Mouse (Mus musculus) G1E (cell line): ENCODE data around the gene Krtap4-1. TPM values are rescaled to one million over a fixed set of nuclear protein-coding genes. Genes with fewer than 3 reads are reported as not detected.

Experiments used
- ATAC-seq: 2 replicates; pipeline ENCODE4 v1.8.0; 2016; ENCODE audit warnings: mild to moderate bottlenecking; ENCODE audit not compliant: insufficient number of reproducible peaks, poor library complexity, low FRiP score, severe bottlenecking; ENCODE audit errors: extremely low read depth
- DNase-seq: peaks from one replicate; pipeline ENCODE4 v3.0.0; 2012; ENCODE audit warnings: low spot score
- H3K27me3 ChIP-seq: 2 replicates; pipeline ENCODE4 v1.6.1; 2012; ENCODE audit warnings: mild to moderate bottlenecking, low read length, inconsistent platforms; ENCODE audit not compliant: insufficient read depth
- H3K36me3 ChIP-seq: replicated peaks from 2 replicates; pipeline ENCODE3; 2012; ENCODE audit warnings: mild to moderate bottlenecking, inconsistent platforms
- H3K4me1 ChIP-seq: 2 replicates; pipeline ENCODE4 v1.6.1; 2012; ENCODE audit warnings: low read depth, low read length, inconsistent platforms, mixed read lengths; ENCODE audit not compliant: insufficient read depth
- H3K4me3 ChIP-seq: 2 replicates; pipeline ENCODE4 v1.5.1; 2012; ENCODE audit warnings: low read depth, mild to moderate bottlenecking, inconsistent platforms, low read length, moderate library complexity, mixed read lengths
- H3K9me3 ChIP-seq: replicated peaks from 2 replicates; pipeline ENCODE4 v1.6.1; 2012; ENCODE audit warnings: inconsistent platforms
- CTCF ChIP-seq: IDR thresholded peaks from 2 replicates; pipeline ENCODE4 v1.5.1; 2012; ENCODE audit warnings: low read depth, low read length, inconsistent platforms, mixed read lengths
- GATA1 ChIP-seq: IDR thresholded peaks from 2 replicates; pipeline ENCODE4 v1.6.1; 2012; ENCODE audit warnings: borderline replicate concordance, low read length, inconsistent platforms, mixed read lengths
- GATA2 ChIP-seq: IDR thresholded peaks from 2 replicates; pipeline ENCODE4 v1.6.1; 2012; ENCODE audit warnings: low read depth, low read length, inconsistent platforms, borderline replicate concordance
- POLR2AphosphoS5 ChIP-seq: IDR thresholded peaks from 2 replicates; pipeline ENCODE4 v1.6.1; 2012; ENCODE audit warnings: low read depth, low read length, inconsistent platforms; ENCODE audit not compliant: insufficient replicate concordance
- TAL1 ChIP-seq: conservative IDR thresholded peaks from 2 replicates; pipeline ENCODE4 v1.6.1; 2012; ENCODE audit warnings: low read depth, low read length, inconsistent platforms, mixed read lengths
- polyA plus RNA-seq: library from polyadenylated mRNA; stranded (reverse); fragments of >175 nt; gene quantifications from 2 replicates; pipeline ENCODE4 v1.2.3, GENCODE M21; 2012
- total RNA-seq, 2 experiments: library from RNA; stranded (forward) in 1 of 2; stranded (reverse) in 1 of 2; fragments of 200-1000 nt in 1 of 2; fragments of >200 nt in 1 of 2; fragmentation: Nextera tagmentation in 1 of 2; gene quantifications; 2 replicates each; pipeline ENCODE4 v1.2.3; 2014 to 2017

Krtap4-1 gene
- total and polyA plus RNA-seq, 3 experiments: not detected

GRCm38 (mm10) chr11:99590981-99591380 lies 37.1 kb downstream of the Krtap4-1 start, which contains the start of gene Krtap1-3:
TSS of gene Krtap1-3 (minus strand) at chr11:99591339.
- Histone ChIP-seq H3K4me3 (no peak within 1 kb of the TSS), H3K9me3 (peaks cover 11% of the 10 kb centered on the region), H3K36me3 (no peaks in the 10 kb centered on the region), H3K27me3 (no peaks in the 10 kb centered on the region), H3K4me1 (no peaks in the 10 kb centered on the region)
- TF ChIP-seq GATA1 (no peak), CTCF (no peak), POLR2AphosphoS5 (no peak), TAL1 (no peak), GATA2 (no peak)
- ATAC-seq (no peak), DNase-seq (no peak)

DNA sequence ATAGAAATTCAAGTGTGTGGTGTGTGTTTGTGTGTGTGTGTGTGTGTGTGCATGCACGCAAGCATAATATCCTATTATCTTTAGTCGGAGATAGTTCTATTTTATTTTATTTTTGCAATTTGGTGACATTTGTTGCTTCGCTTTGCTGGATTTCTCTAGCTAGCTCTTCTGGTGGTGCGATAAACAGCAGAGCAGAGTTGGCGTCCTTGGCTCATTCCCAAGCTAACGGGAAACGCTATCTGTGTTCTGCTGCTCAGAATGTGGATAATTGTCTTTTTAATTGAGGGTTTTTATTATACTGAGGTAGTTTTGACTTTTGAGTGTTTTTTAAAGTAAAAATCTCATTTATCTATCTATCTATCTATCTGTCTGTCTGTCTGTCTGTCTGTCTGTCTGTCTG lies 42.9 kb downstream of the Krtap4-1 start:
- ATAC-seq (no peak), DNase-seq (no peak)
- Histone ChIP-seq H3K9me3 (peaks cover 11% of the 10 kb centered on the region), H3K4me1 (no peaks in the 10 kb centered on the region), H3K27me3 (no peaks in the 10 kb centered on the region), H3K36me3 (no peaks in the 10 kb centered on the region), H3K4me3 (no peak overlapping the region)
- TF ChIP-seq GATA1 (no peak), GATA2 (no peak), POLR2AphosphoS5 (no peak), CTCF (no peak), TAL1 (no peak)

DNA sequence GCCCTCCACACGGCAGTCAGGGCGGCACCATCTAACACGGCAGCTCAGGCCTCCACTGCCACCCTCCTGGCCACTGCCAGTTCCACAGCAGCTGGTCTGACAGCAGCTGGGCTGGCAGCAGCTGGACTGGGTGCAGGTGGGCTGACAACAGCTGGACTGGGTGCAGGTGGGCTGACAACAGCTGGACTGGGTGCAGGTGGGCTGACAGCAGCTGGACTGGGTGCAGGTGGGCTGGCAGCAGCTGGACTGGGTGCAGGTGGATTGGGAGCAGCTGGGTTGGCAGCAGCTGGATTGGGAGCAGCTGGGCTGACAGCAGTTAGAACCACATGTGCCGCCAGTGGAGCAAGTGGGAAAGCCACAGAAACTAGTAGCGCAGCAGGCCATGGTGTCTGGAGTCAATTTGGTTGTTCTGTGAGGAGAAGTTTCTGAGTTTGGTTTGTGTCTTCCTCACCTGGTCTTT lies 44.8 kb downstream of the Krtap4-1 start, which contains the start of gene Krtap1-4:
TSS of gene Krtap1-4 (minus strand) at position 410 of the 460 bp plus-strand sequence.
- no peaks in the 10 kb centered on the region for H3K27me3 ChIP-seq
- no peaks in the 10 kb centered on the region for H3K36me3 ChIP-seq
- H3K4me1 ChIP-seq: no peaks in the 10 kb centered on the region
- TF ChIP-seq GATA1 (no peak), TAL1 (no peak), CTCF (no peak), POLR2AphosphoS5 (no peak), GATA2 (no peak)
- peaks cover 11% of the 10 kb centered on the region for H3K9me3 ChIP-seq
- H3K4me3 ChIP-seq: no peak within 1 kb of the TSS
- no peak for DNase-seq
- no peak for ATAC-seq

- H3K27me3 ChIP-seq: no peaks in the 10 kb centered on the region
- H3K36me3 ChIP-seq: no peaks in the 10 kb centered on the region
- ATAC-seq: no peak
- no peaks in the 10 kb centered on the region for H3K4me1 ChIP-seq
- H3K4me3 ChIP-seq: no peak overlapping the region
- DNase-seq: no peak
- peaks cover 11% of the 10 kb centered on the region for H3K9me3 ChIP-seq
- no peak for TF ChIP-seq GATA1
- no peak for TF ChIP-seq TAL1
- TF ChIP-seq GATA2: no peak
- TF ChIP-seq CTCF: no peak
- TF ChIP-seq POLR2AphosphoS5: no peak
Measured at GRCm38 (mm10) chr11:99581564-99581963, 46.5 kb downstream of the Krtap4-1 start.

- ATAC-seq: no peak
- no peak for DNase-seq
- TF ChIP-seq TAL1: no peak
- no peak for TF ChIP-seq CTCF
- TF ChIP-seq GATA2: no peak
- no peak for TF ChIP-seq GATA1
- H3K4me1 ChIP-seq: no peaks in the 10 kb centered on the region
- H3K36me3 ChIP-seq: no peaks in the 10 kb centered on the region
- H3K4me3 ChIP-seq: no peak overlapping the region
- H3K27me3 ChIP-seq: no peaks in the 10 kb centered on the region
- peaks cover 11% of the 10 kb centered on the region for H3K9me3 ChIP-seq
Measured at GRCm38 (mm10) chr11:99581051-99581450, 47.0 kb downstream of the Krtap4-1 start.

DNA sequence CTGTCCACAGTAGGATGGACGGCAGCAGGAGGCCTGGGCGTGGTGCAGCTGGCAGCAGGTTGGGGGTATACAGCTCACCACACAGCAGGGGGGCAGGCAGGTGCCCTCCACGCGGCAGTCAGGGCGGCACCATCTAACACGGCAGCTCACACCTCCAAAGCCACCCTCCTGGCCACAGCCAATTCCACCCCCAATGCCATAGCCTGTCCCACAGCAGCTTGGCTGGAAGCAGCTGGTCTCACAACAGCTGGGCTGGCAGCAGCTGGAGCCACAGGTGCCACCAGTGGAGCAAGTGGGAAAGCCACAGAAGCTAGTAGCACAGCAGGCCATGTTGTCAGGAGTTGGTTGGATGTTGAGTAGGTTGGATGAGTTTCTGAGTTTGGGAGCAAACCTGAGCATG lies 47.4 kb downstream of the Krtap4-1 start, which contains the start of gene Krtap1-5:
TSS of gene Krtap1-5 (minus strand) at position 381 of the 400 bp plus-strand sequence.
- DNase-seq (no peak), ATAC-seq (no peak)
- no peaks in the 10 kb centered on the region for H3K27me3 ChIP-seq
- H3K4me1 ChIP-seq: no peaks in the 10 kb centered on the region
- H3K36me3 ChIP-seq: no peaks in the 10 kb centered on the region
- H3K9me3 ChIP-seq: peaks cover 11% of the 10 kb centered on the region
- H3K4me3 ChIP-seq: no peak within 1 kb of the TSS
- TF ChIP-seq GATA1 (no peak), POLR2AphosphoS5 (no peak), TAL1 (no peak), GATA2 (no peak), CTCF (no peak)

Other genes starting within 250 kb of the Krtap4-1 start
Only the 20 nearest of the 38 such genes appear.
- not detected in 2 replicates for gene Krt40, start 85.1 kb downstream of the Krtap4-1 start, total RNA-seq (2014; fragmentation: Nextera tagmentation)
- gene Krt40, start 85.1 kb downstream of the Krtap4-1 start, total RNA-seq (2017): 0.16 TPM in 1 of 2 replicates, not detected in the other
- not detected in 2 replicates for gene Krt40, start 85.1 kb downstream of the Krtap4-1 start, polyA plus RNA-seq
- gene Krtap3-3, start 77.4 kb downstream of the Krtap4-1 start, total RNA-seq (2014; fragmentation: Nextera tagmentation): not detected in 2 replicates
- not detected in 2 replicates for gene Krtap3-3, start 77.4 kb downstream of the Krtap4-1 start, total RNA-seq (2017)
- not detected in 2 replicates for gene Krtap3-3, start 77.4 kb downstream of the Krtap4-1 start, polyA plus RNA-seq
- gene Krtap3-2, start 71.4 kb downstream of the Krtap4-1 start, total RNA-seq (2014; fragmentation: Nextera tagmentation): not detected in 2 replicates
- gene Krtap3-2, start 71.4 kb downstream of the Krtap4-1 start, total RNA-seq (2017): 0.16 and 0.23 TPM in 2 replicates
- gene Krtap3-2, start 71.4 kb downstream of the Krtap4-1 start, polyA plus RNA-seq: not detected in 2 replicates
- not detected in 2 replicates for gene Gm11939, start 68.8 kb downstream of the Krtap4-1 start, total RNA-seq (2014; fragmentation: Nextera tagmentation)
- gene Gm11939, start 68.8 kb downstream of the Krtap4-1 start, total RNA-seq (2017): not detected in 2 replicates
- gene Gm11939, start 68.8 kb downstream of the Krtap4-1 start, polyA plus RNA-seq: not detected in 2 replicates
- gene Krtap3-1, start 61.6 kb downstream of the Krtap4-1 start, total RNA-seq (2014; fragmentation: Nextera tagmentation): not detected in 2 replicates
- gene Krtap3-1, start 61.6 kb downstream of the Krtap4-1 start, total RNA-seq (2017): not detected in 2 replicates
- not detected in 2 replicates for gene Krtap3-1, start 61.6 kb downstream of the Krtap4-1 start, polyA plus RNA-seq
- gene Krtap1-5, start 47.2 kb downstream of the Krtap4-1 start, total RNA-seq (2014; fragmentation: Nextera tagmentation): not detected in 2 replicates
- gene Krtap1-5, start 47.2 kb downstream of the Krtap4-1 start, total RNA-seq (2017): 0.11 and 0.12 TPM in 2 replicates
- not detected in 2 replicates for gene Krtap1-5, start 47.2 kb downstream of the Krtap4-1 start, polyA plus RNA-seq
- gene Krtap1-4, start 44.6 kb downstream of the Krtap4-1 start, total RNA-seq (2014; fragmentation: Nextera tagmentation): not detected in 2 replicates
- 0.41 TPM in 1 of 2 replicates, not detected in the other for gene Krtap1-4, start 44.6 kb downstream of the Krtap4-1 start, total RNA-seq (2017)
- not detected in 2 replicates for gene Krtap1-4, start 44.6 kb downstream of the Krtap4-1 start, polyA plus RNA-seq
- gene Krtap1-3, start 36.9 kb downstream of the Krtap4-1 start, total RNA-seq (2014; fragmentation: Nextera tagmentation): not detected in 2 replicates
- not detected in 2 replicates for gene Krtap1-3, start 36.9 kb downstream of the Krtap4-1 start, total RNA-seq (2017)
- not detected in 2 replicates for gene Krtap1-3, start 36.9 kb downstream of the Krtap4-1 start, polyA plus RNA-seq
- gene Krtap9-3, start 30.1 kb downstream of the Krtap4-1 start, total RNA-seq (2014; fragmentation: Nextera tagmentation): not detected in 2 replicates
- gene Krtap9-3, start 30.1 kb downstream of the Krtap4-1 start, total RNA-seq (2017): 0.49 TPM in 1 of 2 replicates, not detected in the other
- not detected in 2 replicates for gene Krtap9-3, start 30.1 kb downstream of the Krtap4-1 start, polyA plus RNA-seq
- gene Gm11938, start 24.9 kb downstream of the Krtap4-1 start, total RNA-seq (2014; fragmentation: Nextera tagmentation): not detected in 2 replicates
- not detected in 2 replicates for gene Gm11938, start 24.9 kb downstream of the Krtap4-1 start, total RNA-seq (2017)
- not detected in 2 replicates for gene Gm11938, start 24.9 kb downstream of the Krtap4-1 start, polyA plus RNA-seq
- not detected in 2 replicates for gene Gm11937, start 18.0 kb downstream of the Krtap4-1 start, total RNA-seq (2014; fragmentation: Nextera tagmentation)
- gene Gm11937, start 18.0 kb downstream of the Krtap4-1 start, total RNA-seq (2017): not detected in 2 replicates
- not detected in 2 replicates for gene Gm11937, start 18.0 kb downstream of the Krtap4-1 start, polyA plus RNA-seq
- gene Krtap2-4, start 13.4 kb downstream of the Krtap4-1 start, total RNA-seq (2014; fragmentation: Nextera tagmentation): not detected in 2 replicates
- not detected in 2 replicates for gene Krtap2-4, start 13.4 kb downstream of the Krtap4-1 start, total RNA-seq (2017)
- gene Krtap2-4, start 13.4 kb downstream of the Krtap4-1 start, polyA plus RNA-seq: not detected in 2 replicates
- gene Gm11562, start 7.8 kb downstream of the Krtap4-1 start, total RNA-seq (2014; fragmentation: Nextera tagmentation): not detected in 2 replicates
- not detected in 2 replicates for gene Gm11562, start 7.8 kb downstream of the Krtap4-1 start, total RNA-seq (2017)
- not detected in 2 replicates for gene Gm11562, start 7.8 kb downstream of the Krtap4-1 start, polyA plus RNA-seq
- gene Krtap4-2, start 6.8 kb upstream of the Krtap4-1 start, total RNA-seq (2014; fragmentation: Nextera tagmentation): not detected in 2 replicates
- gene Krtap4-2, start 6.8 kb upstream of the Krtap4-1 start, total RNA-seq (2017): not detected in 2 replicates
- gene Krtap4-2, start 6.8 kb upstream of the Krtap4-1 start, polyA plus RNA-seq: not detected in 2 replicates
- gene Krtap4-7, start 15.9 kb upstream of the Krtap4-1 start, total RNA-seq (2014; fragmentation: Nextera tagmentation): not detected in 2 replicates
- gene Krtap4-7, start 15.9 kb upstream of the Krtap4-1 start, total RNA-seq (2017): 0.33 and 0.46 TPM in 2 replicates
- gene Krtap4-7, start 15.9 kb upstream of the Krtap4-1 start, polyA plus RNA-seq: not detected in 2 replicates
- gene Gm11555, start 22.0 kb upstream of the Krtap4-1 start, total RNA-seq (2014; fragmentation: Nextera tagmentation): not detected in 2 replicates
- not detected in 2 replicates for gene Gm11555, start 22.0 kb upstream of the Krtap4-1 start, total RNA-seq (2017)
- not detected in 2 replicates for gene Gm11555, start 22.0 kb upstream of the Krtap4-1 start, polyA plus RNA-seq
- not detected in 2 replicates for gene Gm11563, start 30.7 kb upstream of the Krtap4-1 start, total RNA-seq (2014; fragmentation: Nextera tagmentation)
- gene Gm11563, start 30.7 kb upstream of the Krtap4-1 start, total RNA-seq (2017): not detected in 2 replicates
- not detected in 2 replicates for gene Gm11563, start 30.7 kb upstream of the Krtap4-1 start, polyA plus RNA-seq
- not detected in 2 replicates for gene Krtap4-6, start 37.7 kb upstream of the Krtap4-1 start, total RNA-seq (2014; fragmentation: Nextera tagmentation)
- 0.12 TPM in 1 of 2 replicates, not detected in the other for gene Krtap4-6, start 37.7 kb upstream of the Krtap4-1 start, total RNA-seq (2017)
- not detected in 2 replicates for gene Krtap4-6, start 37.7 kb upstream of the Krtap4-1 start, polyA plus RNA-seq
- not detected in 2 replicates for gene Gm14190, start 62.5 kb upstream of the Krtap4-1 start, total RNA-seq (2014; fragmentation: Nextera tagmentation)
- not detected in 2 replicates for gene Gm14190, start 62.5 kb upstream of the Krtap4-1 start, total RNA-seq (2017)
- not detected in 2 replicates for gene Gm14190, start 62.5 kb upstream of the Krtap4-1 start, polyA plus RNA-seq
- not detected in 2 replicates for gene Gm14180, start 106.1 kb upstream of the Krtap4-1 start, total RNA-seq (2014; fragmentation: Nextera tagmentation)
- not detected in 2 replicates for gene Gm14180, start 106.1 kb upstream of the Krtap4-1 start, total RNA-seq (2017)
- not detected in 2 replicates for gene Gm14180, start 106.1 kb upstream of the Krtap4-1 start, polyA plus RNA-seq